Mouse (Mus musculus): ENCODE data around the gene Art4. TPM values are rescaled to one million over a fixed set of nuclear protein-coding genes. Genes with fewer than 3 reads are reported as not detected.

The Art4 gene
- polyA plus RNA-seq, 1 experiment from 2014 or later: 15.4 TPM

Small RNA genes within 50 kb of the gene (microRNA-seq; reads per million reads assigned to microRNA genes)
- gene Gm44364 (ENCODE audit: borderline number of aligned reads): not detected

Other genes starting within 250 kb of the Art4 start
- 21.6 and 22.7 TPM in 2 replicates for gene Plbd1, start 195.8 kb downstream of the Art4 start, polyA plus RNA-seq (2015; fragmentation: Nextera tagmentation; extraction: Ambion mirVana)
- gene Gucy2c, start 76.0 kb downstream of the Art4 start, polyA plus RNA-seq (2015; fragmentation: Nextera tagmentation; extraction: Ambion mirVana): 0.29 and 0.30 TPM in 2 replicates
- 1.3 and 2.0 TPM in 2 replicates for gene Hist4h4, start 53.3 kb downstream of the Art4 start, polyA plus RNA-seq (2015; fragmentation: Nextera tagmentation; extraction: Ambion mirVana)
- 341 and 352 TPM in 2 replicates for gene H2afj, start 49.5 kb downstream of the Art4 start, polyA plus RNA-seq (2015; fragmentation: Nextera tagmentation; extraction: Ambion mirVana)
- 2.1 and 3.0 TPM in 2 replicates for gene BC049715, start 30.1 kb downstream of the Art4 start, polyA plus RNA-seq (2015; fragmentation: Nextera tagmentation; extraction: Ambion mirVana)
- 88.9 and 90.5 TPM in 2 replicates for gene Wbp11, start 29.5 kb downstream of the Art4 start, polyA plus RNA-seq (2015; fragmentation: Nextera tagmentation; extraction: Ambion mirVana)
- gene Smco3, start 22.3 kb downstream of the Art4 start, polyA plus RNA-seq (2015; fragmentation: Nextera tagmentation; extraction: Ambion mirVana): 0.16 TPM in 1 of 2 replicates, not detected in the other
- 53.9 and 64.3 TPM in 2 replicates for gene Mgp, start 18.1 kb upstream of the Art4 start, polyA plus RNA-seq (2015; fragmentation: Nextera tagmentation; extraction: Ambion mirVana)
- gene Erp27, start 64.4 kb upstream of the Art4 start, polyA plus RNA-seq (2015; fragmentation: Nextera tagmentation; extraction: Ambion mirVana): 0.72 and 1.1 TPM in 2 replicates
- gene Pde6h, start 66.1 kb upstream of the Art4 start, polyA plus RNA-seq (2015; fragmentation: Nextera tagmentation; extraction: Ambion mirVana): 0.75 and 0.89 TPM in 2 replicates
- 966 and 1,117 TPM in 2 replicates for gene Arhgdib, start 84.2 kb upstream of the Art4 start, polyA plus RNA-seq (2015; fragmentation: Nextera tagmentation; extraction: Ambion mirVana)

Measured in thymus, postnatal 0 days (tissue).